Comparison of ENCODE assay signal across 26 mouse cellular contexts in genomic region chr5:125223961-125224360, GRCm38 (mm10).
"Had no signal": no experiment of that assay in that cellular context is flagged by ENCODE, and none has a peak within 500 bp of the region (broad histone marks: within the 10 kb centered on the region; RNA-seq: fewer than 3 reads in every experiment).

No protein-coding gene starts in this region.

- ATAC-seq: hindbrain, embryonic 16.5 days; inflammation-experienced regulatory T-cells, adult 6 months; intestine, embryonic 15.5 days; intestine, postnatal 0 days had no signal

- H3K4me3 ChIP-seq: gastrocnemius, adult 2 months; heart, embryonic 10.5 days; heart, embryonic 12.5 days; intestine, embryonic 15.5 days; layer of hippocampus, adult 2 months; limb, embryonic 12.5 days; liver, embryonic 13.5 days; liver, embryonic 15.5 days had no signal

- H3K9me3 ChIP-seq: heart, embryonic 10.5 days; intestine, embryonic 15.5 days had no signal

- H3K9ac ChIP-seq: heart, embryonic 12.5 days; hindbrain, embryonic 14.5 days; intestine, embryonic 15.5 days; limb, embryonic 12.5 days; liver, embryonic 13.5 days; liver, embryonic 15.5 days had no signal

- H3K36me3 ChIP-seq: heart, embryonic 10.5 days; heart, embryonic 12.5 days; intestine, embryonic 15.5 days; limb, embryonic 12.5 days; liver, embryonic 13.5 days; liver, embryonic 15.5 days had no signal

- H3K4me1 ChIP-seq: limb, embryonic 12.5 days; liver, embryonic 15.5 days had no signal

- H3K27ac ChIP-seq: gastrocnemius, adult 2 months; heart, embryonic 10.5 days; hindbrain, embryonic 14.5 days; intestine, embryonic 15.5 days; limb, embryonic 12.5 days; liver, embryonic 13.5 days; liver, embryonic 15.5 days had no signal

- H3K4me2 ChIP-seq: heart, embryonic 12.5 days; hindbrain, embryonic 14.5 days; intestine, embryonic 15.5 days; limb, embryonic 12.5 days; liver, embryonic 11.5 days; liver, embryonic 13.5 days; liver, embryonic 15.5 days had no signal

- DNase-seq: gastrocnemius, adult 2 months; gastrocnemius, postnatal 10 days; gastrocnemius, postnatal 25 days; heart, adult 18-20 months; heart, postnatal 10 days; heart, postnatal 4 days; kidney, adult 18-20 months; kidney, adult 8-10 months; kidney, postnatal 10 days; kidney, postnatal 25 days; kidney, postnatal 4 days; layer of hippocampus, postnatal 36 days; left cerebral cortex, postnatal 4 days; liver; liver, embryonic 13.5 days had no signal

- H3K27me3 ChIP-seq: heart, embryonic 12.5 days; intestine, embryonic 15.5 days; liver, embryonic 13.5 days; liver, embryonic 15.5 days had no signal
